22 mouse cellular contexts compared by ENCODE assay signal in genomic region chr2:180237601-180238345, GRCm38 (mm10). TPM values are rescaled to one million over a fixed set of nuclear protein-coding genes. Genes with fewer than 3 reads are reported as not detected.
DNase-seq lines count a peak whose midpoint lies in the region; ATAC-seq lines count a peak whose summit lies in the region.
"Had no signal": no experiment of that assay in that cellular context is flagged by ENCODE, and none has a peak within 500 bp of the region (broad histone marks: within the 10 kb centered on the region; RNA-seq: fewer than 3 reads in every experiment).

No protein-coding gene starts in this region.

- H3K36me3 ChIP-seq in kidney, embryonic 14.5 days (ENCODE audit: control insufficient read depth, insufficient read depth, low read length) = no peaks in the 10 kb centered on the region
- no peaks in the 10 kb centered on the region for H3K36me3 ChIP-seq in liver, embryonic 12.5 days
- no peaks in the 10 kb centered on the region for H3K36me3 ChIP-seq in stomach, embryonic 16.5 days (ENCODE audit: control insufficient read depth, insufficient read depth, low read length)
- H3K36me3 ChIP-seq: forebrain, embryonic 10.5 days; heart, embryonic 10.5 days; limb, embryonic 15.5 days; midbrain, embryonic 12.5 days; neural tube, embryonic 12.5 days had no signal

- no peak for ATAC-seq in kidney, embryonic 14.5 days (ENCODE audit: low FRiP score, low TSS enrichment)
- ATAC-seq in liver, embryonic 12.5 days = no peak
- no peak for ATAC-seq in stomach, embryonic 16.5 days (ENCODE audit: insufficient read depth, low FRiP score)
- ATAC-seq: forebrain, postnatal 0 days; Patski had no signal

- H3K4me2 ChIP-seq in kidney, embryonic 14.5 days (replicated peaks; ENCODE audit: low read depth, low read length) = no peak overlapping the region
- H3K4me2 ChIP-seq in liver, embryonic 12.5 days = peak overlapping the region; percentile 53
- no peak overlapping the region for H3K4me2 ChIP-seq in stomach, embryonic 16.5 days (ENCODE audit: low read depth, low read length)
- H3K4me2 ChIP-seq: limb, embryonic 15.5 days; midbrain, embryonic 12.5 days; neural tube, embryonic 12.5 days had no signal

- 0 out of 2 replicates have a peak, but pooled peaks cover 4% of the 10 kb centered on the region for H3K4me1 ChIP-seq in kidney, embryonic 14.5 days (ENCODE audit: control insufficient read depth, insufficient read depth, low read length)
- H3K4me1 ChIP-seq in liver, embryonic 12.5 days = peaks cover 53% of the 10 kb centered on the region
- peaks cover 33% of the 10 kb centered on the region for H3K4me1 ChIP-seq in stomach, embryonic 16.5 days (ENCODE audit: control insufficient read depth, insufficient read depth, low read length)

- H3K9me3 ChIP-seq in kidney, embryonic 14.5 days (ENCODE audit: control insufficient read depth, low read length) = no peaks in the 10 kb centered on the region
- no peaks in the 10 kb centered on the region for H3K9me3 ChIP-seq in liver, embryonic 12.5 days (replicated peaks)
- H3K9me3 ChIP-seq in stomach, embryonic 16.5 days (replicated peaks; ENCODE audit: control insufficient read depth, low read length) = no peaks in the 10 kb centered on the region
- H3K9me3 ChIP-seq: forebrain, embryonic 10.5 days; heart, embryonic 10.5 days; limb, embryonic 15.5 days; midbrain, embryonic 12.5 days; neural tube, embryonic 12.5 days had no signal

- no peak overlapping the region for H3K4me3 ChIP-seq in kidney, embryonic 14.5 days (ENCODE audit: low read length)
- H3K4me3 ChIP-seq in liver, embryonic 12.5 days = no peak overlapping the region
- H3K4me3 ChIP-seq in stomach, embryonic 16.5 days (replicated peaks; ENCODE audit: low read length) = no peak overlapping the region
- H3K4me3 ChIP-seq: forebrain, embryonic 10.5 days; heart, embryonic 10.5 days; limb, embryonic 15.5 days; midbrain, embryonic 12.5 days; neural tube, embryonic 12.5 days had no signal

- no peak overlapping the region for H3K9ac ChIP-seq in kidney, embryonic 14.5 days (ENCODE audit: low read depth, low read length)
- no peak overlapping the region; the same call in 1 of the 2 replicates for H3K9ac ChIP-seq in liver, embryonic 12.5 days
- H3K9ac ChIP-seq in stomach, embryonic 16.5 days (ENCODE audit: low read length) = no peak overlapping the region
- H3K9ac ChIP-seq: forebrain, postnatal 0 days; limb, embryonic 15.5 days; midbrain, embryonic 12.5 days; neural tube, embryonic 12.5 days had no signal

- DNase-seq in kidney, postnatal 14 days = no peak
- DNase-seq in ES-CJ7 (ENCODE audit: low read depth, low spot score) = peak; percentile 87
- no peak for DNase-seq in thymus, postnatal 10 days (ENCODE audit: low spot score in 2 of 2)
- DNase-seq in cerebellum, adult 9-11 months = no peak
- DNase-seq: adrenal gland, postnatal 25 days; cerebellum, adult 11 months; cerebellum, postnatal 14 days; forebrain, postnatal 0 days; gastrocnemius, postnatal 36 days; lung, postnatal 10 days; thymus, postnatal 36 days had no signal

- H3K27me3 ChIP-seq in kidney, embryonic 14.5 days (ENCODE audit: control insufficient read depth, insufficient read depth, low read length) = no peaks in the 10 kb centered on the region
- H3K27me3 ChIP-seq in liver, embryonic 12.5 days (replicated peaks) = 0 out of 2 replicates have a peak, but pooled peaks cover 3% of the 10 kb centered on the region
- H3K27me3 ChIP-seq in stomach, embryonic 16.5 days (ENCODE audit: control insufficient read depth, insufficient read depth, low read length) = no peaks in the 10 kb centered on the region
- H3K27me3 ChIP-seq: limb, embryonic 15.5 days; midbrain, embryonic 12.5 days; neural tube, embryonic 12.5 days; Patski had no signal

- H3K27ac ChIP-seq in kidney, embryonic 14.5 days (ENCODE audit: low read depth, low read length) = peak overlapping the region; percentile 24; the same call in 1 of the 2 replicates
- H3K27ac ChIP-seq in liver, embryonic 12.5 days = peak overlapping the region; percentile 89
- H3K27ac ChIP-seq in stomach, embryonic 16.5 days (ENCODE audit: low read length) = peak overlapping the region; percentile 52; the same call in 1 of the 2 replicates
- H3K27ac ChIP-seq: forebrain, embryonic 10.5 days; heart, embryonic 10.5 days; limb, embryonic 15.5 days; midbrain, embryonic 12.5 days; neural tube, embryonic 12.5 days had no signal

- WGBS in kidney, embryonic 14.5 days = 88% methylated on average over 7 of the region's 7 CpGs
- 66% methylated on average over 7 of the region's 7 CpGs for WGBS in liver, embryonic 12.5 days (ENCODE audit: insufficient replicate concordance)
- 83% methylated on average over 7 of the region's 7 CpGs for WGBS in stomach, embryonic 16.5 days

RNA-seq across cellular contexts. Expression of gene Lama5, which starts 12.1 kb away (rescaled TPM):
- 43.1 and 54.1 TPM in 2 replicates for polyA plus RNA-seq in kidney, embryonic 14.5 days (2014; fragmentation: Nextera tagmentation; extraction: Ambion mirVana)
- polyA plus RNA-seq in liver, embryonic 12.5 days (2016; fragmentation: Nextera tagmentation; extraction: Ambion mirVana) = 4.1 and 4.3 TPM in 2 replicates
- 61.3 and 64.6 TPM in 2 replicates for polyA plus RNA-seq in stomach, embryonic 16.5 days (2015; fragmentation: Nextera tagmentation; extraction: Ambion mirVana)

RNA-seq across cellular contexts. Expression of gene Rps21, which starts 19.4 kb away (rescaled TPM):
- 730 and 1,037 TPM in 2 replicates for polyA plus RNA-seq in kidney, embryonic 14.5 days (2014; fragmentation: Nextera tagmentation; extraction: Ambion mirVana)
- polyA plus RNA-seq in liver, embryonic 12.5 days (2016; fragmentation: Nextera tagmentation; extraction: Ambion mirVana) = 560 and 561 TPM in 2 replicates
- 408 and 537 TPM in 2 replicates for polyA plus RNA-seq in stomach, embryonic 16.5 days (2015; fragmentation: Nextera tagmentation; extraction: Ambion mirVana)

RNA-seq across cellular contexts. Expression of gene Cables2, which starts 35.5 kb away (rescaled TPM):
- 13.3 and 21.1 TPM in 2 replicates for polyA plus RNA-seq in kidney, embryonic 14.5 days (2014; fragmentation: Nextera tagmentation; extraction: Ambion mirVana)
- 9.6 and 10.4 TPM in 2 replicates for polyA plus RNA-seq in liver, embryonic 12.5 days (2016; fragmentation: Nextera tagmentation; extraction: Ambion mirVana)
- 4.3 and 4.6 TPM in 2 replicates for polyA plus RNA-seq in stomach, embryonic 16.5 days (2015; fragmentation: Nextera tagmentation; extraction: Ambion mirVana)

RNA-seq across cellular contexts. Expression of gene Rbbp8nl, which starts 51.9 kb away (rescaled TPM):
- 0.37 and 1.1 TPM in 2 replicates for polyA plus RNA-seq in kidney, embryonic 14.5 days (2014; fragmentation: Nextera tagmentation; extraction: Ambion mirVana)
- not detected in 2 replicates for polyA plus RNA-seq in liver, embryonic 12.5 days (2016; fragmentation: Nextera tagmentation; extraction: Ambion mirVana)
- 3.7 and 5.9 TPM in 2 replicates for polyA plus RNA-seq in stomach, embryonic 16.5 days (2015; fragmentation: Nextera tagmentation; extraction: Ambion mirVana)
- polyA plus RNA-seq: forebrain, postnatal 0 days; heart, postnatal 0 days; hindbrain, embryonic 11.5 days; Patski had no signal

Comparison
In these comparisons a context has a peak if more than half of its experiments do, and no peak if none do; other contexts are left out.
1. H3K27ac ChIP-seq: peak in every context shown above with its lines; median percentile 89 in liver, embryonic 12.5 days; 52 in stomach, embryonic 16.5 days; 24 in kidney, embryonic 14.5 days.